Mouse (Mus musculus): Measurements from ENCODE around the gene Cmtr2. TPM values are rescaled to one million over a fixed set of nuclear protein-coding genes. Genes with fewer than 3 reads are reported as not detected.

Cmtr2 gene
- 0.23 and 0.93 TPM in 2 replicates for polyA plus RNA-seq (2012; ENCODE audit: low replicate concordance)

DNA sequence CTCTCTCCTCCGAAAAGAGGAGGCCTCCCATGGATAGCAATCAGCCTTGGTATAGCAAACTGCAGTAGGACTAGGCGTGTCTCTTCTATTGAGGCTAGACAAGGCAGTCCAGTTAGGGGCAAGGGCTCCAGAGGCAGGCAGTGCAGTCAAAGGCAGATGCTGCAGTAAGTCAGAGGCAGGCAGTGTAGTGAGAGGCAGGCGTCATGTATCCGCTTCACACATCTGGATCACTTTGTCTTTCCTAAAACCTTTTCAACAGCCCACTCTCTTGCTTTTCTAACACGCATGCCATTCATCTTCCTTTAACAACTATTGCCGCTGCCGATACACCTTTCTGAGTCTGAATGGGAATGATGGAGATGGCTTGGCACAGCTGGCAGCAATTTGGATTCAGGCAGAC lies at the start of gene Cmtr2:
Gene Cmtr2 (plus strand): TSS at position 301 of the 400 bp plus-strand sequence.

DNA sequence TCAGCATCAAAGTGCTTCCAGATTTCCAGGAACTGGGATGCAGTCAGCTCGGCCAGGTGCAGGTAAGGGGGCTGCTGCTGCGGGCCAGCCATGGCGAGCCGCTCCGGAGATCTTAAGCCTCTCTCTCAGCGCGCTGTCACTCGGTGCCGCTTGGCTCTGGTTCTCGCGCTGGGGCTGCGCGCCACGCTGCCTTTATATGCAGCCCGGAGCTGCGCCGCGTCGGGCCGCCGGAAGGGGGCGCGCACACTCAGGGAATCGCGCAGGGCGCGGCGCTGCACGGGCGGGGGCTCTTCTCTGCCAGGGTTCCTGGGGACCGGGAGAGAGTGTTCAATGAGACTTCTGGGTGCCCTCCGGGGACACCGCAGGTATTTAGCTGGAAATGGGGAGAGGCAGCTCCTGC lies 47.4 kb upstream of the Cmtr2 start, which contains the start of gene Calb2:
Gene Calb2 (minus strand): TSS at position 165 of the 400 bp plus-strand sequence.

DNA sequence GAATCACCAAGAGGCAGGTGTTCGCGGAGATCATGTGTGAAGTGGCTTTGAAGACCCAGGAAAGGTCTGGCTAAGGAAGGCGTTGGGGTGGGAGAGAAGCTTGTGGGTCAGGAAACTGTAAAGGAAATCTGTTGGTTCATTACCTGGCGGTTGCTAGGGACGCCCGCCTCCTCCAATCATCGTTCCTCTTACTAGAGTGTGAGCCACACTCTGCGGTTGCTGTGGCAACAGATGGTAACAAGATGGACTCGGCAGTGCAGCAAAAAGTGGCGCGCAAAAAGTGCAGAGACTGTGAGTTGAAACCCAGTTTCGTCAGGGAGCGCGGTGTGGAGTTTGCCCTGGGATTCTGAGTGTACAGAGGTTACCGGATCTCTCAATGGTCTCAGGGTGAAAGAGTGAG lies 51.3 kb downstream of the Cmtr2 start, which contains the start of gene Hydin:
Gene Hydin (plus strand): TSS at position 237 of the 400 bp plus-strand sequence.

Other genes with a start within 250 kb of the Cmtr2 start
- gene Tat, start 225.2 kb upstream of the Cmtr2 start, polyA plus RNA-seq (2012; ENCODE audit: low replicate concordance): not detected in 2 replicates
- gene Chst4, start 175.9 kb upstream of the Cmtr2 start, polyA plus RNA-seq (2012; ENCODE audit: low replicate concordance): not detected in 2 replicates
- gene Zfp612, start 135.9 kb upstream of the Cmtr2 start, polyA plus RNA-seq (2012; ENCODE audit: low replicate concordance): 0.06 and 0.26 TPM in 2 replicates
- gene Gm21964, start 114.5 kb upstream of the Cmtr2 start, polyA plus RNA-seq (2012; ENCODE audit: low replicate concordance): not detected in 2 replicates
- not detected in 2 replicates for gene Gm17720, start 112.9 kb upstream of the Cmtr2 start, polyA plus RNA-seq (2012; ENCODE audit: low replicate concordance)
- gene Calb2, start 47.5 kb upstream of the Cmtr2 start, polyA plus RNA-seq (2012; ENCODE audit: low replicate concordance): not detected in 2 replicates
- gene Hydin, start 51.3 kb downstream of the Cmtr2 start, polyA plus RNA-seq (2012; ENCODE audit: low replicate concordance): not detected in 2 replicates